Mouse (Mus musculus) 416B (cell line): Measurements from ENCODE around the gene Dedd.
"Not testable (repeated sequence)": the region's sequence is repeated elsewhere in the genome, so short reads cannot be mapped to it uniquely, and the experiment has no call there.

Experiments
- DNase-seq: peaks from one replicate; pipeline ENCODE4 v3.0.0; 2011; ENCODE audit warnings: low read depth

The Dedd gene

GRCm38 (mm10) chr1:171319748-171320147 lies 9.2 kb upstream of the Dedd start:
- no peak for DNase-seq

DNA sequence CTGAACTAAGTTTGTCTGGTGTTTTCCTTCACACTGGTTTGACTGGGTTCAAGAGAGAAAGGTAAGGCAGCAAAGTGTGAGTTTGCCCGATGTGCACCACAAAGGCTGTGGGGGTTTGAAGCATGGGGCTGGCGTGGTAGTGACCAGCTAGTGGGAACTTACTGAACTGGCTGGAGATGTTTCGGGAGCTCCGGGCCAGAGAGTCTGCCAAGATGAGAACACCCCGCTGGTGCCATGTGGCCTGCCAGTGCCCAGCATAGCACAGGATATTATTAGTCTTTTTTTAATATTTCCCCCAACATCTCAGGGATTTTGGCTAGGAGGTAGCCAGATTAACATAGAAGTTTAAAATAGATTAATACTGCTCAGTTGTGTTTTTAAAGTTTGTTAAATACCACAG lies 8.8 kb upstream of the Dedd start:
- DNase-seq, result no peak

DNA sequence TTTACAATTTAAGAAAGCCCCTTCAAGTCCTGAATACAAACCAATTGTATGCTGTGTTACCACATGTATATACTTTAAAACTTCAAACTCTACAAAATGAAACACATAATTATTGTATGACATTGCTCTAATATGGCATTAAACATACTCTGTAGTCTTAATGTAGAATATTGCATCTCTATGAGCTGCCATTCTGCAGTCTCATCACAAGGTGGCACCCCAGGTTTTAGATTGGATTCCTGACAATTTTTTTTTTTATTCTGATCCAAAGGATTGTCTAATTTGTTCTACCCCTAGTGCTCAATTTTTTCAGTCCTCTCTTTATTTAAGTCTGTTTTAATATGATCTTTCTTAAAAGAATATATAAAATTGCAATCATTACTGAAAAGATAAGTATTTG lies 7.5 kb upstream of the Dedd start:
- DNase-seq, result peak; percentile 70

- DNase-seq, result no peak
Measured at GRCm38 (mm10) chr1:171322012-171322411, 6.9 kb upstream of the Dedd start.

DNA sequence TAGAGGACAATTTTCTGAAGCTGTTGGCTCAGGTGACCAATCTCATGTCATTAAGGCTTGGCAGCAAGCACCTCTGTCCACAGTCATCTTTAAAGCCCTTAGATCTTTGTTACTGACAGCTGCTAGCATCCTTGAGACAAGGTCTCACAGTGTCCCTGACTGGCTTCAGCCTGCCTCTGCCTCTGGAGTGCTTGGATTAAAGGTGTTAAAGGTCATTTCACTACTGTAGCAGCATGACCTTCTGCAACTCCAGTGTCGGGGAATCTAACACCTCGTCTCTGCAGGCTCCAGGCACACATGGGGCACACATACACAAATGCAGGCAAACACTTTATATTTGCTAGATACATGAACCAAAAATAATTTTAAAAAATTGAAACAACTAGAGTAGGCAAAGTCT lies 3.4 kb upstream of the Dedd start:
- DNase-seq, result no peak

GRCm38 (mm10) chr1:171326588-171326987 lies 2.4 kb upstream of the Dedd start:
- not testable (repeated sequence) for DNase-seq

- DNase-seq, result no peak
Measured at GRCm38 (mm10) chr1:171328244-171328643, 701 bp upstream of the Dedd start.

DNA sequence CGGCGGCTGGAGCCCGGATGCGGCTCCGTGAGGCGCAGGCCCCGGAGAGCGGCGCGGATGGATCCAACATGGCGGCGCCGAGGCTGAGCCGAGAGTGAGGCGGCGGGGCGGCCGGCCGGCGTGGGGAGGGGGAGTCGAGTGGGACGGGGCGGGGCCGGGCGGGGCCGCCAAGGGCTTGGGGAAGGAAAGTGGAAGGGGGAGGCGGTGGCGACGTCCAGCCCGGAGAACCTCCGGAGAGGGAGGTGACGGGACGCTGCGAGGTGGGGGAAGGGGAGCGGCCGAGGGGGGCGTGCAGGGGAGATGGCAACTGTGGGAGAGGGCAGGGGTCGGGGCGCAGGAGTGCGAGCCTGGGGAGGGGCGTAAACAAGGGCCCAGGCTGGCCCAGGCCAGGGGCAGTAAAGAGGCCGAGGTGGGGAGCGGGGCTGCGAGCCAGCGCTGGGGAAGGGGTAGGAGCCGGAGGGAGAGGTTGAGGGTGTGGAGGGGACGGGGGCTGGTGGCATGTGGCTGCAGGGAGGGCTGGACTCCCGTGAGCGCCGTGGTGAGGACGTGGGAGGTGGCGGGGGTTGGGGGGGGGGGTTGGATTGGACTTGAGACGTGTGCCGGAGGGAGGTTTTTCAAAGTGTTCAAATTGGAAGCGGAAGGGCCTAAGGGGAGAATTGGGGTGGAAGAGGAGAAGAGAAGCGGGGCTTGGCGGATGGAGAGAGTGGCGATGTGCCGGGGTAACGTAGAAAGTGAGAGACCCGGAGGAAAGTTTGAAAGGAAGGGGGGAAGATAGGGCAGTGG lies 679 bp downstream of the Dedd start:
- DNase-seq, result peak; percentile 60

GRCm38 (mm10) chr1:171330216-171330560 lies 1.2 kb downstream of the Dedd start:
- DNase-seq, result no peak

DNA sequence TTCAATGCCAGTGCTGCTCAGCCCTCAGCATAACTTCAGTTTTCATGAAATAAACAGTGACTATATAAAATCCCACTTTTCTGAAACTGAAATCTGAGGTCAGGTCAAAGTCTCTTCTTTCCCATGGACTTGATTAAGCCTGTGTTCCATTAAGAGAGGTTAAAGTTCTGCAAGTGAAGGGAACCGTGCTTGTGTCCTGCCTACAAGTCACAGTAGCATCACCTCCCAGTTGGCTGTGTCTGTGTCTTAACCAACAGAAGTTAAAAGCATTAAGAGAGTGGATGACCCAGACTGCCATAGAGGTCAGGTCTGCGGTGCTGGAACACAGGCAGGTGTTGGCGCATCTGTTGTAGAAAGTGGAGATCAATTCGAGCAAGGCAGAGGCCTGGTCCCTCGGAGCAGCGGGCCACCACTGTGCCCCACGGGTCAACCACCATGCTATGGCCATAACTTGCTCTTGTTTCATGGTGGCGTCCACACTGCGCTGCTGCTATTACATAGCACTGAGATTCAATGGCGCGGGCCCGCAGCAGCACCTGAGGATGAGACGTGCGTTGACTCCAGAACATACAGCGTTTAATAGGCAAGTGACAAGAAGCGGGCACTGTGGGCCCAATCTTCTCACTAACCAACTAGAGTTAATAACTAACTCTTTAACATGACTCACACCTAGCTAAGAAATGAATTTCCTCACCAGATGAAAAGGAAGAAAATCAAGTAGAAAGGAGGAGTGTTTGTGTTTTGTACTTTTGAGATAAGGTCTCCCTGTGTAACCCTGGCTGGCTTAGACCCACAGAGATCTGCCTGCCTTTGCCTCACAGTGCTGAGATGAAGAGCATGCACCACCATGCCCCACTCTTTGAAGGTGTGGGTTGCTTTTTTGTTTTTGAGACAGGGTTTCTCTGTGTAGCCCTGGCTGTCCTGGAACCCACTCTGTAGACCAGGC lies 13.6 kb downstream of the Dedd start:
- no peak for DNase-seq

- peak; percentile 34 for DNase-seq
Measured at GRCm38 (mm10) chr1:171343922-171344677, 15.2 kb downstream of the Dedd start.

DNA sequence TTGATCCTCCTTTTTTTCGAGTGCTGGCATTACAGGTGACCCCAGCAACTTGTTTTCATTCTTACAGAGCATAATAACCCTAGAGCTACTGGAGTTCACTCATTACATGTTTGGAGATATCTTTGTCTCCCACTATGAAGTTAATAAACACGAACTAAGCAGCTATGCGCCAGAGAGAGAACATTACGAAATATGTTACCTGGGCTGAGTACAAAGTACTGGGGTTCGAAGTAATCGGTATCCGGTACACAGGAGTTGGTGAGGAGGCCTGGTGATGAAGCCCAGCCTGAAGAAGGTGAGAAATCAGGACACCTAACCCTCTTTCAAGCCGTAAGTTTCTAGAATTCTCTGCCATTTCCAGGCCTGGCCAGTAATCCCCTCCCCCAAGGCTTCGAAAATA lies 15.8 kb downstream of the Dedd start:
- no peak for DNase-seq

GRCm38 (mm10) chr1:171345225-171346094 lies 16.5 kb downstream of the Dedd start, which contains the start of the genes Nit1 and Pfdn2:
Nit1 (minus strand) TSS chr1:171345646.
Pfdn2 (plus strand) TSS chr1:171345670.
- peak; percentile 90 for DNase-seq

- peak; percentile 55 for DNase-seq
Measured at GRCm38 (mm10) chr1:171346095-171346450, 17.1 kb downstream of the Dedd start.

- no peak for DNase-seq
Measured at GRCm38 (mm10) chr1:171348665-171349064, 19.7 kb downstream of the Dedd start.

- DNase-seq, result peak; percentile 26
Measured at GRCm38 (mm10) chr1:171349210-171349609, 20.3 kb downstream of the Dedd start.

- peak; percentile 69 for DNase-seq
Measured at GRCm38 (mm10) chr1:171355812-171356340, 26.9 kb downstream of the Dedd start.

GRCm38 (mm10) chr1:171356814-171357213 lies 27.9 kb downstream of the Dedd start:
- DNase-seq, result no peak

DNA sequence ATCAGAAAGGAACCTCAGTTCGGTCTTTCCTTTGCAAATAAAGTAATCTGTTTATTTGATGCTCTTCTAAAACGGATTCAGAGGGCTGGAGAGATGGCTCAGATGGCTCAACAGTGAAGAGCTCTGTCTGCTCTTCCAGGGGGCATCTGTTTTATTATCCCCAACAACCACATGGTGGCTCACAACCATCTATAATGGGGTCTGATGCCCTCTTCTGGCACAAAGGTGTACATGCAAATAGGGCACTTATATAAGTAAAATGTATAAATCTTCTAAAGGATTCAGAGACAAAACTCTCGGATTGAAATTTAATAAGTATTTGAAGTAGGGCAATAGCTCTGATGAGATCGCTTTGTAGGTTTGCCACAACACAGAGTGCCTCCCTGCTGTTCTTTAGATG lies 29.5 kb downstream of the Dedd start:
- DNase-seq, result peak; percentile 75

- no peak for DNase-seq
Measured at GRCm38 (mm10) chr1:171360253-171360652, 31.3 kb downstream of the Dedd start.

GRCm38 (mm10) chr1:171360656-171361055 lies 31.7 kb downstream of the Dedd start, which contains the start of gene Klhdc9:
Klhdc9 (minus strand) TSS chr1:171360798.
- no peak for DNase-seq
